Mouse (Mus musculus): Measurements from ENCODE around the gene Ifnb1. TPM values are rescaled to one million over a fixed set of nuclear protein-coding genes. Genes with fewer than 3 reads are reported as not detected.

Ifnb1 gene
- polyA plus RNA-seq, 1 experiment from 2014 or later: not detected

- no peak for ATAC-seq (ENCODE audit: insufficient number of reproducible peaks, insufficient read depth, low FRiP score, low read depth)
- Histone ChIP-seq H3K4me3 (ENCODE audit: control insufficient read depth in 1 of 2, insufficient read depth in 1 of 2, low read depth in 1 of 2, low read length in 2 of 2) (no peak overlapping the region), H3K4me2 (ENCODE audit: low read length) (no peak overlapping the region), H3K36me3 (ENCODE audit: control insufficient read depth, insufficient read depth, low read length) (no peaks in the 10 kb centered on the region), H3K9me3 (ENCODE audit: control insufficient read depth, low read length) (no peaks in the 10 kb centered on the region), H3K9ac (ENCODE audit: low read length) (no peak overlapping the region), H3K4me1 (ENCODE audit: control insufficient read depth in 2 of 2, insufficient read depth in 2 of 2, low read length in 2 of 2) (no peaks in the 10 kb centered on the region; a peak in 1 of 4 replicates), H3K27ac (replicated peaks in 1 of 2; ENCODE audit: control insufficient read depth in 1 of 2, insufficient read depth in 1 of 2, low read depth in 2 of 2, low read length in 2 of 2) (no peak overlapping the region), H3K27me3 (ENCODE audit: control insufficient read depth, insufficient read depth, low read length) (no peaks in the 10 kb centered on the region)
- WGBS: 87% methylated on average over 3 of the region's 3 CpGs
Observed at GRCm38 (mm10) chr4:88501247-88501646, 21.3 kb downstream of the Ifnb1 start.

DNA sequence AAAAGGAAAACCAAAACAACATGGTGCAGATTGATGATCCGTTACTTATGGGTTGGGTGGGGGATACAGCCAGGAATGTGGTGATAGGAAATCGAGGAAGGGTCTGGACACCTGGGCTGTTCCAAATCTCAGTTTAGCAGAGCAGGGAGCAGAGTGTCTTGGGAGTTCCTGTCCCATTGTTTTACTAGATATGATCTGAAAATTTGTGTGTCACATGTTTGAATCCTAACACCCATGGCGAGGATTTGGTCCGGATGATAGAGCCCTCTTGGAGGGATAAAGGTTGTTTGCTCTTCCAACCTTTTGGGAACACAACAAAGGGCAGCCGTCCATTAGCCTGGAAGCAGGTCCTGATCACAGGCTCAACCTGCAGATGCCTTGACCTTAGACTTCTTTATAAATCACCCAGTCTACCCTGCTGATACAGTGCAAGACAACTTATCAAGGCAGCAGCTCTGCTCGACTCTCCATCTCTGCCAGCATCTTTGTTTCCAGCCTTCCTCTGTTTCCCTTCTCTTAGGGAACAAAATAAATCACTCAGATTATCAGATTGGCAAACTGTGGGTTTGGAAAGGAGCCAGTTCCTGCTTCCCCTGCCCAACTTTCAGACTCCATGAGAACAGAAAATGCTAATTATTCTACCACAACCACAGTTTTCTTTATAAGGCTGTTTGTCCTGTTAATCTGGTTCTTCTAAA is 26.1 kb downstream of the Ifnb1 start:
- H3K9ac ChIP-seq (ENCODE audit: low read length): no peak overlapping the region
- H3K27me3 ChIP-seq (ENCODE audit: control insufficient read depth, insufficient read depth, low read length): no peaks in the 10 kb centered on the region
- no peak for ATAC-seq (ENCODE audit: insufficient number of reproducible peaks, insufficient read depth, low FRiP score, low read depth)
- no peaks in the 10 kb centered on the region; a peak in 1 of 4 replicates for H3K4me1 ChIP-seq (ENCODE audit: control insufficient read depth in 2 of 2, insufficient read depth in 2 of 2, low read length in 2 of 2)
- no peaks in the 10 kb centered on the region for H3K9me3 ChIP-seq (ENCODE audit: control insufficient read depth, low read length)
- H3K27ac ChIP-seq (replicated peaks in 1 of 2; ENCODE audit: control insufficient read depth in 1 of 2, insufficient read depth in 1 of 2, low read depth in 2 of 2, low read length in 2 of 2): no peak overlapping the region
- H3K4me3 ChIP-seq (ENCODE audit: control insufficient read depth in 1 of 2, insufficient read depth in 1 of 2, low read depth in 1 of 2, low read length in 2 of 2): no peak overlapping the region
- no peak overlapping the region for H3K4me2 ChIP-seq (ENCODE audit: low read length)
- WGBS: 62% methylated on average over 6 of the region's 6 CpGs
- no peaks in the 10 kb centered on the region for H3K36me3 ChIP-seq (ENCODE audit: control insufficient read depth, insufficient read depth, low read length)

DNA sequence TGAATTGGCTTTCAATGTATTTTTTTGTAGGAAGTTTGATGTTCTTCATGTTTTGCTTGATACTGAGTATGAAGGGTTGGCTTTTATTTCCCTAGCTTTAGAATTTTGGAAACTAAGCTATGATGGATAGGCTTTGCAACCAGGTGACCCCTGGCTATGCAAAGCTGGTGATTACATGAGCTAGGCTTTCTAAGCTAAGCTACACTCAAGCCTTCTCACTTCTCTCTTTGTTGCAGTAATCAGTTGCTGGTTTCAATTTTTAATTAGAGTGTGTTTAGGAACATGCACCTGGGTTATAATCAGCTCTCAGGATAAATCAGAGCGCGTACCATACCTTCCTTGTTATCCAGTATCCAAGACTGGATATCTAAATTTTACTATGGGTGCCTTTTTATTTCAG is 33.0 kb downstream of the Ifnb1 start:
- no peak overlapping the region for H3K27ac ChIP-seq (replicated peaks in 1 of 2; ENCODE audit: control insufficient read depth in 1 of 2, insufficient read depth in 1 of 2, low read depth in 2 of 2, low read length in 2 of 2)
- H3K9ac ChIP-seq (ENCODE audit: low read length): no peak overlapping the region
- no peak overlapping the region for H3K4me2 ChIP-seq (ENCODE audit: low read length)
- ATAC-seq (ENCODE audit: insufficient number of reproducible peaks, insufficient read depth, low FRiP score, low read depth): no peak
- no peaks in the 10 kb centered on the region for H3K27me3 ChIP-seq (ENCODE audit: control insufficient read depth, insufficient read depth, low read length)
- H3K36me3 ChIP-seq (ENCODE audit: control insufficient read depth, insufficient read depth, low read length): no peaks in the 10 kb centered on the region
- H3K4me1 ChIP-seq (ENCODE audit: control insufficient read depth in 2 of 2, insufficient read depth in 2 of 2, low read length in 2 of 2): no peaks in the 10 kb centered on the region
- H3K4me3 ChIP-seq (ENCODE audit: control insufficient read depth in 1 of 2, insufficient read depth in 1 of 2, low read depth in 1 of 2, low read length in 2 of 2): no peak overlapping the region
- no peaks in the 10 kb centered on the region for H3K9me3 ChIP-seq (ENCODE audit: control insufficient read depth, low read length)
- 91% methylated on average over 2 of the region's 2 CpGs for WGBS

- H3K36me3 ChIP-seq (ENCODE audit: control insufficient read depth, insufficient read depth, low read length): no peaks in the 10 kb centered on the region
- H3K9ac ChIP-seq (ENCODE audit: low read length): no peak overlapping the region
- ATAC-seq (ENCODE audit: insufficient number of reproducible peaks, insufficient read depth, low FRiP score, low read depth): no peak
- H3K4me2 ChIP-seq (ENCODE audit: low read length): no peak overlapping the region
- H3K9me3 ChIP-seq (ENCODE audit: control insufficient read depth, low read length): no peaks in the 10 kb centered on the region
- WGBS: 62% methylated on average over 3 of the region's 3 CpGs
- H3K4me1 ChIP-seq (ENCODE audit: control insufficient read depth in 2 of 2, insufficient read depth in 2 of 2, low read length in 2 of 2): no peaks in the 10 kb centered on the region
- no peaks in the 10 kb centered on the region for H3K27me3 ChIP-seq (ENCODE audit: control insufficient read depth, insufficient read depth, low read length)
- no peak overlapping the region for H3K4me3 ChIP-seq (ENCODE audit: control insufficient read depth in 1 of 2, insufficient read depth in 1 of 2, low read depth in 1 of 2, low read length in 2 of 2)
- no peak overlapping the region for H3K27ac ChIP-seq (replicated peaks in 1 of 2; ENCODE audit: control insufficient read depth in 1 of 2, insufficient read depth in 1 of 2, low read depth in 2 of 2, low read length in 2 of 2)
Observed at GRCm38 (mm10) chr4:88488107-88488506, 34.5 kb downstream of the Ifnb1 start.

DNA sequence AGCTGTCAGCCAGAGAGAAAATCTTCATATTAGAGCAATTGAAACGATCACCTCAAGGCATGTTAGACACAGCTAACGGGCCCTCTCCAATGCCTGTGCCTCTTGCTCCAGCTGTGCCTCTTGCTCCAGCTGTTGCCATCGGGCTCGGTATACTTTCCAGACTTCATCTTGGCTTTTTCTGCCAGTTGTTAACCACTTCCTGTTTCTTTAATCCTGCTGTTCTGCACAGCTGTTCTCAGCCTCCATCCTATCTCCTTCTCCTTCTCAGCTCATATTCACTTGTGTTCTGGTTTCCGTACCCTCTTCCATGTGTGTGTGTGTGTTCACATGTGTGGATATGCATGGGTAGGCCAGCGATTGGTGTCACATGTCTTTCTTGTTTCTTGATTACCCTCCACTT is 42.4 kb downstream of the Ifnb1 start:
- no peaks in the 10 kb centered on the region for H3K27me3 ChIP-seq (ENCODE audit: control insufficient read depth, insufficient read depth, low read length)
- H3K4me3 ChIP-seq (ENCODE audit: control insufficient read depth in 1 of 2, insufficient read depth in 1 of 2, low read depth in 1 of 2, low read length in 2 of 2): no peak overlapping the region
- H3K9me3 ChIP-seq (ENCODE audit: control insufficient read depth, low read length): no peaks in the 10 kb centered on the region
- no peak overlapping the region for H3K4me2 ChIP-seq (ENCODE audit: low read length)
- H3K36me3 ChIP-seq (ENCODE audit: control insufficient read depth, insufficient read depth, low read length): no peaks in the 10 kb centered on the region
- WGBS: 69% methylated on average over 6 of the region's 6 CpGs
- ATAC-seq (ENCODE audit: insufficient number of reproducible peaks, insufficient read depth, low FRiP score, low read depth): no peak
- H3K27ac ChIP-seq (replicated peaks in 1 of 2; ENCODE audit: control insufficient read depth in 1 of 2, insufficient read depth in 1 of 2, low read depth in 2 of 2, low read length in 2 of 2): no peak overlapping the region
- no peak overlapping the region for H3K9ac ChIP-seq (ENCODE audit: low read length)
- peaks cover 7 to 10% of the 10 kb centered on the region in 2 experiments for H3K4me1 ChIP-seq (ENCODE audit: control insufficient read depth in 2 of 2, insufficient read depth in 2 of 2, low read length in 2 of 2)

GRCm38 (mm10) chr4:88478809-88479186 is 43.8 kb downstream of the Ifnb1 start:
- Histone ChIP-seq H3K9me3 (ENCODE audit: control insufficient read depth, low read length) (no peaks in the 10 kb centered on the region), H3K27ac (replicated peaks in 1 of 2; ENCODE audit: control insufficient read depth in 1 of 2, insufficient read depth in 1 of 2, low read depth in 2 of 2, low read length in 2 of 2) (no peak overlapping the region), H3K4me3 (ENCODE audit: control insufficient read depth in 1 of 2, insufficient read depth in 1 of 2, low read depth in 1 of 2, low read length in 2 of 2) (no peak overlapping the region), H3K36me3 (ENCODE audit: control insufficient read depth, insufficient read depth, low read length) (no peaks in the 10 kb centered on the region), H3K4me1 (ENCODE audit: control insufficient read depth in 2 of 2, insufficient read depth in 2 of 2, low read length in 2 of 2) (peaks cover 7 to 10% of the 10 kb centered on the region in 2 experiments), H3K9ac (ENCODE audit: low read length) (no peak overlapping the region), H3K27me3 (ENCODE audit: control insufficient read depth, insufficient read depth, low read length) (no peaks in the 10 kb centered on the region), H3K4me2 (ENCODE audit: low read length) (no peak overlapping the region)
- WGBS: 85% methylated on average over 9 of the region's 9 CpGs
- no peak for ATAC-seq (ENCODE audit: insufficient number of reproducible peaks, insufficient read depth, low FRiP score, low read depth)

DNA sequence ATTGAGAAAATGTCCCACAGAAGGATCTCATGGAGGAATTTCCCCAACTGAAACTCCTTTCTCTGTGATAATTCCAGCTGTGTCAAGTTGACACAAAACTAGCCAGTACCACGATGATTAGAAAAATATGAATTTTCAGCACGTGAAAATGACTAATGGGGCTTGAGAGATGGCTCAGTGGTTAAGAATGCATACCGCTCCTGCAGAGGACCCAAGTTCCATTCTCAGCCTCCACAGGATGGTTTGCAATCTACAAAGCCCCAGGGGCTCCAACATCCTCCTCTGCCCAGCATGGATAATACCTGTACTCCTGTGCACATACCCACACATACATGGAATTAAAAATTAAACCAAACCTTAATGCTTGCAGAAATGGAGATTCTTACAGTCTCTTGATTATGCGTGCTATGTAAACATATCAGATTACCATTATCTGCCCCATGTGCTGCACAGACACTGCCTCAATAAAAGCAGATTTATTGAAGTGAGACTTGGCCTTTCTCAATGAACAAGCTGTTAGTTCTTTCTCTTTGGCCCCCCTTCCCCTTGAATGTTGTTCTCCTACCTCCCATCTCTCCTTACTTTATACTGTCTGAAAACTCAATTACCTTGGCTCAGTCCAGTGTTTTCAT is 44.3 kb downstream of the Ifnb1 start:
- H3K27ac ChIP-seq (replicated peaks in 1 of 2; ENCODE audit: control insufficient read depth in 1 of 2, insufficient read depth in 1 of 2, low read depth in 2 of 2, low read length in 2 of 2): no peak overlapping the region
- no peak overlapping the region for H3K9ac ChIP-seq (ENCODE audit: low read length)
- H3K36me3 ChIP-seq (ENCODE audit: control insufficient read depth, insufficient read depth, low read length): no peaks in the 10 kb centered on the region
- H3K4me1 ChIP-seq (ENCODE audit: control insufficient read depth in 2 of 2, insufficient read depth in 2 of 2, low read length in 2 of 2): peaks cover 7 to 10% of the 10 kb centered on the region in 2 experiments
- no peak overlapping the region for H3K4me2 ChIP-seq (ENCODE audit: low read length)
- no peaks in the 10 kb centered on the region for H3K27me3 ChIP-seq (ENCODE audit: control insufficient read depth, insufficient read depth, low read length)
- H3K9me3 ChIP-seq (ENCODE audit: control insufficient read depth, low read length): no peaks in the 10 kb centered on the region
- H3K4me3 ChIP-seq (ENCODE audit: control insufficient read depth in 1 of 2, insufficient read depth in 1 of 2, low read depth in 1 of 2, low read length in 2 of 2): no peak overlapping the region
- ATAC-seq (ENCODE audit: insufficient number of reproducible peaks, insufficient read depth, low FRiP score, low read depth): no peak
- WGBS: 71% methylated on average over 4 of the region's 4 CpGs
